Mouse (Mus musculus): Measurements from ENCODE around the gene Hadh. TPM values are rescaled to one million over a fixed set of nuclear protein-coding genes. Genes with fewer than 3 reads are reported as not detected.

The Hadh gene
- polyA plus RNA-seq, 1 experiment from 2014 or later, result 113 TPM

- WGBS, result 4% methylated on average over 8 of the region's 8 CpGs
- Histone ChIP-seq H3K9me3 (ENCODE audit: low read depth, low read length) (no peaks in the 10 kb centered on the region), H3K27ac (ENCODE audit: low read depth) (peak overlapping the region; percentile 74), H3K4me2 (peak overlapping the region; percentile 85), H3K4me1 (ENCODE audit: insufficient read depth) (peaks cover 2% of the 10 kb centered on the region), H3K9ac (peak overlapping the region; percentile 63), H3K4me3 (ENCODE audit: low read depth, low read length) (peak overlapping the region; percentile 69), H3K36me3 (ENCODE audit: insufficient read depth) (peaks cover 4% of the 10 kb centered on the region; the same call in 1 of the 2 replicates), H3K27me3 (ENCODE audit: insufficient read depth, low read length) (no peaks in the 10 kb centered on the region)
- peak; percentile 79 for DNase-seq
- peak; percentile 48; the same call in 1 of the 2 replicates for TF ChIP-seq CTCF (IDR thresholded peaks at IDR 0.05; ENCODE audit: low read depth)
- peak; percentile 31 for ATAC-seq (ENCODE audit: insufficient read depth)
Observed at GRCm38 (mm10) chr3:131271157-131271556, 744 bp downstream of the Hadh start.

GRCm38 (mm10) chr3:131270381-131270780 is 1.5 kb downstream of the Hadh start:
- no peak for DNase-seq
- Histone ChIP-seq H3K9me3 (ENCODE audit: low read depth, low read length) (no peaks in the 10 kb centered on the region), H3K27me3 (ENCODE audit: insufficient read depth, low read length) (no peaks in the 10 kb centered on the region), H3K9ac (peak overlapping the region; percentile 63; the same call in 1 of the 2 replicates), H3K4me3 (ENCODE audit: low read depth, low read length) (peak overlapping the region; percentile 69), H3K36me3 (ENCODE audit: insufficient read depth) (peaks cover 4% of the 10 kb centered on the region; the same call in 1 of the 2 replicates), H3K4me2 (peak overlapping the region; percentile 85), H3K27ac (ENCODE audit: low read depth) (no peak overlapping the region), H3K4me1 (ENCODE audit: insufficient read depth) (peaks cover 2% of the 10 kb centered on the region)
- ATAC-seq (ENCODE audit: insufficient read depth), result no peak
- WGBS, result 52% methylated on average over 6 of the region's 6 CpGs
- no peak for TF ChIP-seq CTCF (IDR thresholded peaks at IDR 0.05; ENCODE audit: low read depth)

GRCm38 (mm10) chr3:131266366-131267050 is 5.4 kb downstream of the Hadh start:
- no peak for ATAC-seq (ENCODE audit: insufficient read depth)
- Histone ChIP-seq H3K9me3 (ENCODE audit: low read depth, low read length) (no peaks in the 10 kb centered on the region; the same call in 1 of the 2 replicates), H3K36me3 (ENCODE audit: insufficient read depth) (peaks cover 8% of the 10 kb centered on the region), H3K4me3 (ENCODE audit: low read depth, low read length) (no peak overlapping the region), H3K4me1 (ENCODE audit: insufficient read depth) (peaks cover 2% of the 10 kb centered on the region), H3K27me3 (ENCODE audit: insufficient read depth, low read length) (no peaks in the 10 kb centered on the region), H3K27ac (ENCODE audit: low read depth) (no peak overlapping the region), H3K9ac (no peak overlapping the region), H3K4me2 (no peak overlapping the region)
- WGBS, result 61% methylated on average over 3 of the region's 3 CpGs
- peak; percentile 21 for DNase-seq
- TF ChIP-seq CTCF (IDR thresholded peaks at IDR 0.05; ENCODE audit: low read depth), result no peak

- DNase-seq, result no peak
Observed at GRCm38 (mm10) chr3:131265516-131265915, 6.4 kb downstream of the Hadh start.

DNA sequence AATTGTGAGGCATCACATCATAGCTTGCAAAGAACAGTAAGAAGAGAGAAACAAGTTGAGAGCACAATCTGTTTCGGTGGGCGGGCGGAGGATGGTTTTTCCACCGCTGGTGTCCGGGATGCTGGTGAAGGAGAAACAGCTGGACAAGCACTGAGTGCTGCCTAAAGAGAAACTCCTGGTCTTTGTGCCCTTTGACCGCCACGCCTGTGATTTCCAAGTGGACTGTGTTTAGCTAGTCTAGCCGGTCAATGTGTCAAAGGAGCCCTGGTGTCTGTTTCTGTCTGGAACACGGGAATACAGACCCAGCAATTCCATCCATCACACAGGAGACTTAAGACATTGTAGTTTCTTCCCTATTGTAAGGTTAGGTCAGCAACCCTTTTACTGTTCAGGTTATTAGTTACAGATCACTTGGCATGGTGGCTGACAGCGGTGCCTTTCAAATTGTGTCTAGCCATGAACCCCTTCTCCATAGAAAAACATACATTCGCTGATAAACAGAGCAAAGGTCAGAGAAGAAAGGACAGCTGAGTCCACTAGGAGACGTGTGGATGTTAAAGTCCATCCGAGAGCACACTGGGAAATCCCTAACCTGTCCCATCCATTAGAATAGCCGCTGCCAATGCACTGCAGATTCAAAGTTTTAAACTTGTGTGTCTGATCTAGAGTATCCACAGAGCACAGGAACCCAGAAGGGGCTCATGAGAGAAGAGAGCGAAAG is 8.0 kb downstream of the Hadh start:
- Histone ChIP-seq H3K27me3 (ENCODE audit: insufficient read depth, low read length) (no peaks in the 10 kb centered on the region), H3K4me3 (ENCODE audit: low read depth, low read length) (no peak overlapping the region), H3K27ac (ENCODE audit: low read depth) (no peak overlapping the region), H3K36me3 (ENCODE audit: insufficient read depth) (peaks cover 11% of the 10 kb centered on the region), H3K4me2 (no peak overlapping the region), H3K4me1 (ENCODE audit: insufficient read depth) (no peaks in the 10 kb centered on the region; the same call in 1 of the 2 replicates), H3K9me3 (ENCODE audit: low read depth, low read length) (no peaks in the 10 kb centered on the region; the same call in 1 of the 2 replicates), H3K9ac (no peak overlapping the region)
- DNase-seq (peak; percentile 68), ATAC-seq (ENCODE audit: insufficient read depth) (peak; percentile 55; the same call in 1 of the 2 replicates)
- 40% methylated on average over 15 of the region's 15 CpGs for WGBS
- no peak for TF ChIP-seq CTCF (IDR thresholded peaks at IDR 0.05; ENCODE audit: low read depth)

More at GRCm38 (mm10) chr3:131265516-131265915, 6.4 kb downstream of the Hadh start:
- no peak overlapping the region for H3K9ac ChIP-seq
- ATAC-seq (ENCODE audit: insufficient read depth), result no peak
- peaks cover 11% of the 10 kb centered on the region for H3K36me3 ChIP-seq (ENCODE audit: insufficient read depth)
- no peaks in the 10 kb centered on the region for H3K27me3 ChIP-seq (ENCODE audit: insufficient read depth, low read length)
- H3K4me3 ChIP-seq (ENCODE audit: low read depth, low read length), result no peak overlapping the region
- no peak overlapping the region for H3K4me2 ChIP-seq
- H3K27ac ChIP-seq (ENCODE audit: low read depth), result no peak overlapping the region
- 74% methylated on average over 8 of the region's 8 CpGs for WGBS
- no peaks in the 10 kb centered on the region; the same call in 1 of the 2 replicates for H3K9me3 ChIP-seq (ENCODE audit: low read depth, low read length)
- H3K4me1 ChIP-seq (ENCODE audit: insufficient read depth), result no peaks in the 10 kb centered on the region; the same call in 1 of the 2 replicates
- TF ChIP-seq CTCF (IDR thresholded peaks at IDR 0.05; ENCODE audit: low read depth), result no peak

DNA sequence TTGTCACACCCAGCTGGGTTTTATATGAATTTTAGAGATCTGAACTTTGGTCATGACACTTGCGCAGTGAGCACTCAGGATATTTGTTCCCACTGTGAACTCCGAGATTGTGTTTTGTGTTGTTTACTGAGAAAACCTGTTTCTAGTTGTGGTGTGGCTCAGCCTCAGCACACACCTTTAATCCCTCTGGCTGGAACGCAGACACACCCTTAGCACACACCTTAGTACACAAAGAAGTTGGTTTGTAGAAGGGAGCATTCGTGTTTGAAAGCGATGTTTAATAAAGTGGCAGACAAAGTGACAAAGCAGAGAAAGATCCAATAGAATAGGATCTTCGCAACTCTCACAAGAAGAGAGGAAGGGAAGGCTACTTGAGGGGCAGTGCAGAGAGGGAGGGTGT is 11.5 kb downstream of the Hadh start:
- no peak overlapping the region for H3K27ac ChIP-seq (ENCODE audit: low read depth)
- H3K4me3 ChIP-seq (ENCODE audit: low read depth, low read length), result no peak overlapping the region
- 93% methylated on average over 6 of the region's 6 CpGs for WGBS
- ATAC-seq (ENCODE audit: insufficient read depth) (no peak), DNase-seq (no peak)
- H3K4me2 ChIP-seq, result no peak overlapping the region
- no peak for TF ChIP-seq CTCF (IDR thresholded peaks at IDR 0.05; ENCODE audit: low read depth)
- H3K36me3 ChIP-seq (ENCODE audit: insufficient read depth), result peaks cover 8% of the 10 kb centered on the region; the same call in 1 of the 2 replicates
- no peaks in the 10 kb centered on the region for H3K4me1 ChIP-seq (ENCODE audit: insufficient read depth)
- no peaks in the 10 kb centered on the region for H3K27me3 ChIP-seq (ENCODE audit: insufficient read depth, low read length)
- H3K9ac ChIP-seq, result no peak overlapping the region
- H3K9me3 ChIP-seq (ENCODE audit: low read depth, low read length), result no peaks in the 10 kb centered on the region; the same call in 1 of the 2 replicates
